Mouse (Mus musculus) hindbrain, embryonic 10.5 days (tissue): ENCODE data around the gene Ankrd11. TPM values are rescaled to one million over a fixed set of nuclear protein-coding genes. Genes with fewer than 3 reads are reported as not detected.

Experiments
- DNase-seq: peaks from one replicate; pipeline ENCODE4 v3.0.0-alpha.2; 2017; ENCODE audit warnings: low spot score
- H3K27ac ChIP-seq: fragments of 300-500 bp; sonication (generic); 2 replicates; pipeline ENCODE4 v1.5.1; 2016; ENCODE audit warnings: mild to moderate bottlenecking, moderate library complexity
- H3K27me3 ChIP-seq: fragments of 300-500 bp; sonication (generic); 2 replicates; pipeline ENCODE4 v1.6.1; 2016; ENCODE audit warnings: mild to moderate bottlenecking; ENCODE audit not compliant: poor library complexity, insufficient read depth, severe bottlenecking
- H3K36me3 ChIP-seq: fragments of 300-500 bp; sonication (generic); 2 replicates; pipeline ENCODE4 v1.6.1; 2016; ENCODE audit warnings: mild to moderate bottlenecking, moderate library complexity
- H3K4me1 ChIP-seq: fragments of 300-500 bp; sonication (generic); replicated peaks from 2 replicates; pipeline ENCODE4 v1.6.1; 2016; ENCODE audit warnings: mild to moderate bottlenecking
- H3K4me3 ChIP-seq: fragments of 300-500 bp; sonication (generic); 2 replicates; pipeline ENCODE4 v1.5.1; 2016; ENCODE audit warnings: mild to moderate bottlenecking, moderate library complexity
- H3K9me3 ChIP-seq: fragments of 300-500 bp; sonication (generic); 2 replicates; pipeline ENCODE4 v1.6.1; 2016; ENCODE audit warnings: mild to moderate bottlenecking, moderate library complexity
- WGBS: fragments of 180-500 bp; shearing (Covaris S2); methylation state at CpG from one replicate; pipeline ENCODE4 v1.1.7; 2016; 5-methylcytosine and 5-hydroxymethylcytosine counted together
- polyA plus RNA-seq: library from polyadenylated mRNA; unstranded; fragments of >200 nt; fragmentation: Nextera tagmentation; extraction: Ambion mirVana; gene quantifications from 2 replicates; pipeline ENCODE4 v1.2.1, GENCODE M21; 2016

Ankrd11 gene
- polyA plus RNA-seq, 1 experiment from 2014 or later: 31.4 TPM

- Histone ChIP-seq H3K4me1 (peaks cover 16% of the 10 kb centered on the region), H3K4me3 (no peak overlapping the region), H3K36me3 (peaks cover 22% of the 10 kb centered on the region), H3K9me3 (no peaks in the 10 kb centered on the region), H3K27ac (0 out of 2 replicates have a peak overlapping the region, but pooled peaks have one; percentile 35), H3K27me3 (no peaks in the 10 kb centered on the region)
- no peak for DNase-seq
- WGBS: 87% methylated on average over 4 of the region's 4 CpGs
Measured at GRCm38 (mm10) chr8:123018484-123019164, 23.5 kb downstream of the Ankrd11 start.

GRCm38 (mm10) chr8:123017143-123017542 lies 24.9 kb downstream of the Ankrd11 start:
- H3K36me3 ChIP-seq: peaks cover 17% of the 10 kb centered on the region
- WGBS: 93% methylated on average over 4 of the region's 4 CpGs
- H3K4me3 ChIP-seq: no peak overlapping the region
- H3K4me1 ChIP-seq: peaks cover 16% of the 10 kb centered on the region
- no peak overlapping the region for H3K27ac ChIP-seq
- H3K9me3 ChIP-seq: no peaks in the 10 kb centered on the region
- DNase-seq: no peak
- no peaks in the 10 kb centered on the region for H3K27me3 ChIP-seq

DNA sequence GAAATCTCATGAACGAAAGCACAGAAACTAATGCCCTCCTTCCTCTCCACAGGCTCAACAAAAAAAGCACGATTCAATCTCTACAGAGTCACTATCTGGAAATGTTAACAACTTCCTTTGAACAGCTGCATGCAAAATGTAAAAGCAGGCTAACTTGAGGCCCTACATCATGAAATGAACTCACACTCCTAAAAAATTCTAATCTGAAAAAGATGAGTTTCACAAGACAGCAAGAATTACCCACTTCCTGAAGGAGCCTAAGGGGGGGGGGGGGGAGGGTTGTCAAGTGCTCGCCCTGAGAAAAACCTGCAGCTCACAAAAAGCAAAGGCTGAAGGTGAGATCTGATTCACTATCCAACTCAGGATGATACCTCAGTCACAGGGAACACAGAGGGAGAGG lies 27.0 kb downstream of the Ankrd11 start:
- H3K4me3 ChIP-seq: no peak overlapping the region
- H3K4me1 ChIP-seq: peaks cover 16% of the 10 kb centered on the region
- peaks cover 22% of the 10 kb centered on the region for H3K36me3 ChIP-seq
- WGBS: 90% methylated on average over 3 of the region's 3 CpGs
- no peak for DNase-seq
- H3K9me3 ChIP-seq: no peaks in the 10 kb centered on the region
- H3K27ac ChIP-seq: no peak overlapping the region
- H3K27me3 ChIP-seq: no peaks in the 10 kb centered on the region

DNA sequence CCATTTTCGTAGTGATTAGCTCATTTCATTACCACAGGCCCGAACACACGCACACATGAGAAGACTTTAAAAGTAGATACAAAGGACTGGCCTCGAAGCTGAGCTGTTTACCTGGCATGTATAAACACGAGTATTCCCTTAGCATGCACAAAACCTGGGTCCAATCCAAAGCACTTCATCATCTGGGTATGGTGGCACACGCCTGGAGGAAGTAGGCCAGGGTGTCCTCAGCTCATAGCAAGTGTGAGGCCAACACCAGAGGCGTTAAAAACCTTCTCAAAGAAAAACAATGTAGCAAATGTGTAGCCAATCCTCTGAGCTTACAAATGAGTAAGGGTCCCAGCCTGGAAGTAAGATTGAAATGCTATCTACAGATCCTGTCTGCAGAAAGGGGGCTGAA lies 27.6 kb downstream of the Ankrd11 start:
- Histone ChIP-seq H3K27ac (no peak overlapping the region), H3K9me3 (no peaks in the 10 kb centered on the region), H3K27me3 (no peaks in the 10 kb centered on the region), H3K4me1 (peaks cover 16% of the 10 kb centered on the region), H3K4me3 (no peak overlapping the region), H3K36me3 (peaks cover 27% of the 10 kb centered on the region)
- no peak for DNase-seq
- 95% methylated on average over 7 of the region's 7 CpGs for WGBS

GRCm38 (mm10) chr8:123011321-123011720 lies 30.8 kb downstream of the Ankrd11 start:
- no peaks in the 10 kb centered on the region; the same call in 1 of the 2 replicates for H3K4me1 ChIP-seq
- H3K27ac ChIP-seq: no peak overlapping the region
- no peak for DNase-seq
- H3K36me3 ChIP-seq: peaks cover 17% of the 10 kb centered on the region; the same call in 1 of the 2 replicates
- no peaks in the 10 kb centered on the region for H3K27me3 ChIP-seq
- no peak overlapping the region for H3K4me3 ChIP-seq
- no peaks in the 10 kb centered on the region for H3K9me3 ChIP-seq

GRCm38 (mm10) chr8:123005805-123006204 lies 36.3 kb downstream of the Ankrd11 start:
- no peak for DNase-seq
- peaks cover 16% of the 10 kb centered on the region for H3K4me1 ChIP-seq
- H3K4me3 ChIP-seq: no peak overlapping the region
- 0 out of 2 replicates have a peak, but pooled peaks cover 11% of the 10 kb centered on the region for H3K36me3 ChIP-seq
- no peaks in the 10 kb centered on the region for H3K9me3 ChIP-seq
- H3K27me3 ChIP-seq: no peaks in the 10 kb centered on the region
- WGBS: 88% methylated on average over 5 of the region's 5 CpGs
- no peak overlapping the region for H3K27ac ChIP-seq

GRCm38 (mm10) chr8:123005328-123005727 lies 36.7 kb downstream of the Ankrd11 start:
- WGBS: 77% methylated on average over 3 of the region's 3 CpGs
- no peaks in the 10 kb centered on the region for H3K27me3 ChIP-seq
- no peaks in the 10 kb centered on the region for H3K9me3 ChIP-seq

DNA sequence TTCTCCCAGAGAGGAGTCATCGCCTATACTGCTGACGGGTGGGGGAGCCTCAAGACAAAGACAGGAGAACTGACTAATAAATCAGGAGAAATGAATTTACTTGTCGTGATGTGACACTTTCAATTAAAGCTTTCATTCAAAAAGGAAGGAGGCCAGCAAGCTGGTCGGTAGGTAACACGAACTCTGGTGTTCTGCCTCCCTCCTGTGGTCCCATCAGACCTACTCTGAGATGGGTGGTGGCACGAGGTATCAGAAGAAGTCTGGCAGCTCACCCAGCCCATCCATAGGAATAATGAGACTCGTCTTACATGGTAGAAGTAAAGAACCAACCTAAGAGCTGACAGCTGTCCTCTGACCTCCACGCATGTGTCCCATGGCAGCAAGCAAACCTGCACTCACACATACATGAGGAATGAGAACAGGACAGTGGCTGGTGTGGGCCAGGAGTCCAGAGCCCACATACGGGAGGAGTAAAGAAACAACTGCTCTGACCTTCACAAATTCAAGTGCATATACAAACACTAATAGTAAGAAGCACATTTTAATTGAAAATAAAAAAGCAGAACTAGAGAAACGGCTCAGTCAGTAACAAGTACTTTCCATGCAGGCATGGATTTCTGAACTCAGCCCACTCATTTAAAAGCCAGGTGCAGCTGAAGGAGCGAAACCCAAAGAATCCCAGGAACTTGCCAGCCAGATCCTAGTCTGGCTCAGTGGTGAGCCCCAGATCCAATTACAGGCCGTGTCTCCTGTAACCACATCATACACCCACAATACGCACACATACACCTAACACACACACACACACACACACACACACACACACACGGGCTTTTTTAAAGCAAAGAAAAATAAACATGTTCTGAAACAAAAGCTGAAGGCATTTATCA lies 37.8 kb downstream of the Ankrd11 start:
- Histone ChIP-seq H3K4me3 (no peak overlapping the region), H3K9me3 (no peaks in the 10 kb centered on the region), H3K36me3 (no peaks in the 10 kb centered on the region), H3K4me1 (peaks cover 19% of the 10 kb centered on the region), H3K27ac (no peak overlapping the region), H3K27me3 (no peaks in the 10 kb centered on the region)
- DNase-seq: no peak
- 83% methylated on average over 14 of the region's 14 CpGs for WGBS

More at GRCm38 (mm10) chr8:123005328-123005727, 36.7 kb downstream of the Ankrd11 start:
- no peak overlapping the region for H3K4me3 ChIP-seq
- 0 out of 2 replicates have a peak, but pooled peaks cover 9% of the 10 kb centered on the region for H3K36me3 ChIP-seq
- H3K27ac ChIP-seq: no peak overlapping the region
- no peak for DNase-seq
- peaks cover 19% of the 10 kb centered on the region for H3K4me1 ChIP-seq

DNA sequence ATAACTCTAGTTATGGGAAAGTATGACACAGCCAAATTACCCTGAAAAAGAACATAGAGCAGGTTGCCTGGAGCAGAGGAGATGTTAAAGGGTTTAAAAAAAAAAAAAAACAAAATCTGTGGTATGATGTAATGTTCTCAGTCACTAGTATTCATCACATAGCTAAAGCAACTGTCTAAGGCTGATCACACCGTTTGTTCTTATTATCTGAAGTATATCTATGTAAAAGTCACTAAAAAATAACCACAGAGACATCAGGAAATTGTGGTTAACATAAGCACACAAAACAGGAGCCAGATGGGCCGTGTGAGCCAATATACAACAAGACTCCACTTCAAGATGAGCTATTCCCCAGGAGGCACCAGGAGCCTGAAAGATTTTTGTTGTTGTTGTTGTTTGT lies 41.8 kb downstream of the Ankrd11 start:
- no peak for DNase-seq
- Histone ChIP-seq H3K9me3 (no peaks in the 10 kb centered on the region), H3K27me3 (no peaks in the 10 kb centered on the region), H3K36me3 (peaks cover 5% of the 10 kb centered on the region; the same call in 1 of the 2 replicates), H3K4me3 (no peak overlapping the region), H3K27ac (no peak overlapping the region), H3K4me1 (peaks cover 19% of the 10 kb centered on the region)
- WGBS: 86% methylated on average over 2 of the region's 2 CpGs

DNA sequence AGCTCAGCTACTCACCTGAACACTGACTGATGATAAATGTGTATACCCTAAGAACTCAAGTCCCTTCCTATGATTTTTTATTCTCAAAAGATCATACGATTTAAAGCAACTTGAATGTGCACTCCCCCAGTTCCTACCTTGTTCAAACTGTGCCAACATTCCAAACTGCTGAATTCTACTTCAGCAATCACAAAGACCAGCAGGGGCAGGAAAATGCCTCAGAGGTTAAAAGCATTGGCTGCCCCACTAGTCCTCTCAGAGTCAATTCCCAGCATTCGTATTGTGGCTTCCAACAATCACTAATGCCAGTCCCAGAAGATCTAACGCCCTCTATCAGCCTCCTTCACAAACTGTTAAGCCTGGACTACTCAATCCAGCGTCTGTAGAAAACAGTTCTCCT lies 44.1 kb downstream of the Ankrd11 start:
- Histone ChIP-seq H3K27me3 (no peaks in the 10 kb centered on the region), H3K4me1 (peaks cover 19% of the 10 kb centered on the region), H3K4me3 (no peak overlapping the region), H3K27ac (no peak overlapping the region), H3K9me3 (no peaks in the 10 kb centered on the region), H3K36me3 (peaks cover 5% of the 10 kb centered on the region; the same call in 1 of the 2 replicates)
- WGBS: 82% methylated on average over 4 of the region's 4 CpGs
- DNase-seq: no peak

GRCm38 (mm10) chr8:122993740-122994139 lies 48.3 kb downstream of the Ankrd11 start:
- no peak overlapping the region for H3K27ac ChIP-seq
- 83% methylated on average over 5 of the region's 5 CpGs for WGBS
- peaks cover 5% of the 10 kb centered on the region; the same call in 1 of the 2 replicates for H3K36me3 ChIP-seq
- no peaks in the 10 kb centered on the region for H3K27me3 ChIP-seq
- peaks cover 15% of the 10 kb centered on the region for H3K4me1 ChIP-seq
- no peak overlapping the region for H3K4me3 ChIP-seq
- H3K9me3 ChIP-seq: no peaks in the 10 kb centered on the region
- no peak for DNase-seq

- no peak for DNase-seq
- H3K36me3 ChIP-seq: peaks cover 5% of the 10 kb centered on the region; the same call in 1 of the 2 replicates
- WGBS: 86% methylated on average over 3 of the region's 3 CpGs
Measured at GRCm38 (mm10) chr8:122993031-122993430, 49.0 kb downstream of the Ankrd11 start.

GRCm38 (mm10) chr8:122992296-122992695 lies 49.8 kb downstream of the Ankrd11 start:
- 69% methylated on average over 2 of the region's 2 CpGs for WGBS
- DNase-seq: no peak
- no peak overlapping the region for H3K27ac ChIP-seq
- H3K9me3 ChIP-seq: no peaks in the 10 kb centered on the region
- no peak overlapping the region for H3K4me3 ChIP-seq
- peaks cover 17% of the 10 kb centered on the region for H3K4me1 ChIP-seq
- H3K36me3 ChIP-seq: peaks cover 5% of the 10 kb centered on the region; the same call in 1 of the 2 replicates
- no peaks in the 10 kb centered on the region for H3K27me3 ChIP-seq

More at GRCm38 (mm10) chr8:122993031-122993430, 49.0 kb downstream of the Ankrd11 start:
- Histone ChIP-seq H3K27ac (no peak overlapping the region), H3K27me3 (no peaks in the 10 kb centered on the region), H3K4me1 (peaks cover 15% of the 10 kb centered on the region), H3K4me3 (no peak overlapping the region), H3K9me3 (no peaks in the 10 kb centered on the region)
